Mouse (Mus musculus): ENCODE measurements around the gene Myo1h.

DNA sequence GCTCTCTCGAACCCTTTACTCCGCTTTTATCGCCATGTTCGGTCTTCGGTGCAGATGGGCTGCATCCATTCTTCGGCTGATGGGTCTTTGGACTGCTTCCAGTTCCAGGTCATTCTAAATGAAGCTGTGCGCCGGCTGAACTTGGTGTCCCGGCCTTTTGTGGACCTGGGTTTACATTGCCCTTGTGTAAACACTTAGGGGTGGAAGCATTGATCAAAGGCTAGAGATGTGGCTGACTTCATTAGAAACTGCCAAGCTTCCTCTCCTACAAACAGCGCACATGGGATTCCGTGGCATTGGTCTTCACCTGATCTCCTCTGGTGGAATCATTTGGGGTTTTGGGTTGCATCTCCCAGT lies 20.7 kb downstream of the Myo1h start:
- TF ChIP-seq CTCF (IDR thresholded peaks at IDR 0.05; ENCODE audit: extremely low read depth, insufficient read depth, low read length) (no peak), POLR2A (IDR thresholded peaks at IDR 0.05; ENCODE audit: extremely low read depth, insufficient read depth, low read length) (no peak)
